ENCODE assay signal across 11 mouse cellular contexts in the genomic region with DNA sequence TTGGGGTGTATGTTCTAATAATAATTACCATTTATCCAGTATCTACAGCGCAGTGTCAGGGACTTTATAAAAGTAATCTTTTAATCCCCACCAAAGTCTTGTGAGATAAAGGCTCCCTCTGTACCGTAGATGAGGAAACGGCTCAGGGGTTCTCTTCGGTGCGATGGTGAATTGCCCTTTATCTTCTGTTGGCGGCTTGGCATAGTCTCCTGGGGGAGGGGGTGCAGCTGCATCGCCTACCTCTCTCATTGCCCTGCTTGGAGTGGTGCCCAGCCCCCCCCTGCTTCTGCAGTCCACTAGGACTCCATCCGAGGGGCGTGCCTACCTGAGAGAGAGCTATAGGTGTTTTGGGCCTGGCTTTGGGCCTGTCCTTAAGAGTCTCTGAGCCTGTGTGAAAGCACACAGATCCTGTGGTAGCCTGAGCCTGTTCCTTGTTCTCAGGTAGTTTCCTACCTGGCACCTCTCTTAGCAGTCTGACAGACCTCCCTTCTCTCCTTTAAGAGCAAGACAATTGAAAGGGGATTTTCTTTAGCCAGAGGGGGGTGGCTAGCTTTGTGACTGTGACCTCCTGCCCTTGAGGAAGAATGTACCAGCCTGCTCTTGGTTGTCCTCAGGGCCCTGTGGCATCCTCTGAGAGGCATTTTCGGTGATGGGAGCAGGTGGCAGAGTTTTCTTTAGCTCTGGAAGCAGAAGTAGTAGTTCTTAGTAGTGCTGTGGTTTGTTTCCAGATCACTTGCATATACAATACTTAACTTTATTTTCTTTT. TPM values are rescaled to one million over a fixed set of nuclear protein-coding genes. Genes with fewer than 3 reads are reported as not detected.
DNase-seq lines count a peak whose midpoint lies in the region; ATAC-seq and TF ChIP-seq lines count a peak whose summit lies in the region.
"Had no signal": no experiment of that assay in that cellular context is flagged by ENCODE, and none has a peak within 500 bp of the region (broad histone marks: within the 10 kb centered on the region; RNA-seq: fewer than 3 reads in every experiment).

No protein-coding gene starts in this region.

- TF ChIP-seq CTCF in gastrocnemius, adult 2 months (IDR thresholded peaks at IDR 0.05): no peak
- no peak for TF ChIP-seq CTCF in lung, postnatal 0 days (IDR thresholded peaks at IDR 0.05)
- no peak for TF ChIP-seq CTCF in G1E (IDR thresholded peaks at IDR 0.05; ENCODE audit: low read depth, low read length)

- peak; percentile 44 for DNase-seq in gastrocnemius, adult 2 months
- DNase-seq in gastrocnemius, postnatal 10 days: no peak
- DNase-seq in lung, postnatal 0 days (ENCODE audit: low spot score): no peak
- DNase-seq in lung, adult 18-20 months: no peak
- DNase-seq in G1E (ENCODE audit: low spot score): no peak
- DNase-seq in liver: peak; percentile 60
- DNase-seq in gastrocnemius, adult 18-20 months (ENCODE audit: low spot score): no peak
- DNase-seq in ovary, postnatal 36 days (ENCODE audit: low spot score): no peak
- DNase-seq: heart, adult 11 months; spleen, adult 18-20 months had no signal

- no peak overlapping the region for H3K4me3 ChIP-seq in gastrocnemius, adult 2 months
- no peak overlapping the region for H3K4me3 ChIP-seq in lung, postnatal 0 days (ENCODE audit: low read depth, low read length)
- peak overlapping the region; percentile 61; the same call in 1 of the 2 replicates for H3K4me3 ChIP-seq in G1E (ENCODE audit: low read depth, low read length)
- H3K4me3 ChIP-seq: limb, embryonic 13.5 days had no signal

- H3K9ac ChIP-seq in lung, postnatal 0 days (replicated peaks; ENCODE audit: low read depth): no peak overlapping the region
- H3K9ac ChIP-seq: limb, embryonic 13.5 days had no signal

- 0 out of 2 replicates have a peak, but pooled peaks have one; percentile 12 for ATAC-seq in lung, postnatal 0 days
- ATAC-seq in G1E (ENCODE audit: extremely low read depth, insufficient number of reproducible peaks, low FRiP score, poor library complexity, severe bottlenecking): peak; percentile 35; the same call in 1 of the 2 replicates

- TF ChIP-seq EP300 in lung, postnatal 0 days (IDR thresholded peaks at IDR 0.05): no peak

- no peaks in the 10 kb centered on the region for H3K9me3 ChIP-seq in lung, postnatal 0 days (ENCODE audit: low read length)
- no peaks in the 10 kb centered on the region for H3K9me3 ChIP-seq in G1E (replicated peaks)
- H3K9me3 ChIP-seq: limb, embryonic 13.5 days had no signal

- intact Hi-C loops in gastrocnemius, adult 2 months (cut with DNase I): no loop called here

- H3K27ac ChIP-seq in gastrocnemius, adult 2 months: peak overlapping the region; percentile 94
- 0 out of 2 replicates have a peak overlapping the region, but pooled peaks have one; percentile 9 for H3K27ac ChIP-seq in lung, postnatal 0 days (ENCODE audit: low read length)
- H3K27ac ChIP-seq: limb, embryonic 13.5 days had no signal

- H3K36me3 ChIP-seq in lung, postnatal 0 days (ENCODE audit: insufficient read depth, low read length): no peaks in the 10 kb centered on the region
- H3K36me3 ChIP-seq in G1E (replicated peaks): peaks cover 69% of the 10 kb centered on the region

- H3K4me1 ChIP-seq in lung, postnatal 0 days (ENCODE audit: insufficient read depth, low read depth, low read length): peaks cover 31% of the 10 kb centered on the region
- peaks cover 95% of the 10 kb centered on the region for H3K4me1 ChIP-seq in G1E (ENCODE audit: insufficient read depth, low read depth, low read length)

- no peak overlapping the region for H3K4me2 ChIP-seq in lung, postnatal 0 days (replicated peaks; ENCODE audit: low read depth, low read length)
- H3K4me2 ChIP-seq: limb, embryonic 13.5 days had no signal

- H3K27me3 ChIP-seq in lung, postnatal 0 days (replicated peaks; ENCODE audit: insufficient read depth, low read length): no peaks in the 10 kb centered on the region
- no peaks in the 10 kb centered on the region for H3K27me3 ChIP-seq in G1E (ENCODE audit: insufficient read depth, low read length)
- H3K27me3 ChIP-seq: limb, embryonic 13.5 days had no signal

- 58% methylated on average over 10 of the region's 10 CpGs for WGBS in lung, postnatal 0 days

RNA-seq across cellular contexts. Expression of a gene that starts 6.5 kb away (rescaled TPM):
- total RNA-seq in gastrocnemius, adult 2 months (2021): 10 to 100 TPM in 1 of 2 experiments, 1 to 10 TPM in 1; 8.1 to 11.7 TPM
- total RNA-seq in gastrocnemius, postnatal 10 days (2021): 10 to 100 TPM; 17.0 to 22.7 TPM
- 5.4 and 6.0 TPM in 2 replicates for polyA plus RNA-seq in lung, postnatal 0 days (2015; fragmentation: Nextera tagmentation; extraction: Ambion mirVana)
- total RNA-seq in G1E (2014; fragmentation: Nextera tagmentation) (27.3 and 30.2 TPM in 2 replicates), G1E (2017) (5.3 and 7.3 TPM in 2 replicates)
- 37.0 and 44.6 TPM in 2 replicates for polyA plus RNA-seq in G1E (2012)
- total RNA-seq in gastrocnemius, adult 18-20 months (2021): 10 to 100 TPM; 10.0 to 11.4 TPM

RNA-seq across cellular contexts. Expression of a gene that starts 22.7 kb away (rescaled TPM):
- 10 to 100 TPM; 86.7 to 93.4 TPM for total RNA-seq in gastrocnemius, adult 2 months (2021)
- total RNA-seq in gastrocnemius, postnatal 10 days (2021): 10 to 100 TPM; 48.9 to 49.0 TPM
- 9.2 and 9.9 TPM in 2 replicates for polyA plus RNA-seq in lung, postnatal 0 days (2015; fragmentation: Nextera tagmentation; extraction: Ambion mirVana)
- total RNA-seq in G1E (2014; fragmentation: Nextera tagmentation) (24.5 and 32.3 TPM in 2 replicates), G1E (2017) (6.9 and 7.1 TPM in 2 replicates)
- polyA plus RNA-seq in G1E (2012): 53.4 and 61.4 TPM in 2 replicates
- total RNA-seq in gastrocnemius, adult 18-20 months (2021): 100 to 1,000 TPM in 1 of 2 experiments, 10 to 100 TPM in 1; 99.6 to 102 TPM

Comparison
In these comparisons a context has a peak if more than half of its experiments do, and no peak if none do; other contexts are left out.
1. DNase-seq: peak in gastrocnemius, adult 2 months (single experiment) and liver (single experiment); none in gastrocnemius, postnatal 10 days (single experiment), lung, postnatal 0 days (single experiment), lung, adult 18-20 months (0 of 2), G1E (single experiment), gastrocnemius, adult 18-20 months (single experiment) and ovary, postnatal 36 days (single experiment).